Mouse (Mus musculus): ENCODE data around the gene Defb21. TPM values are rescaled to one million over a fixed set of nuclear protein-coding genes. Genes with fewer than 3 reads are reported as not detected.

Gene Defb21
- polyA plus RNA-seq, 1 experiment from 2014 or later = not detected

DNA sequence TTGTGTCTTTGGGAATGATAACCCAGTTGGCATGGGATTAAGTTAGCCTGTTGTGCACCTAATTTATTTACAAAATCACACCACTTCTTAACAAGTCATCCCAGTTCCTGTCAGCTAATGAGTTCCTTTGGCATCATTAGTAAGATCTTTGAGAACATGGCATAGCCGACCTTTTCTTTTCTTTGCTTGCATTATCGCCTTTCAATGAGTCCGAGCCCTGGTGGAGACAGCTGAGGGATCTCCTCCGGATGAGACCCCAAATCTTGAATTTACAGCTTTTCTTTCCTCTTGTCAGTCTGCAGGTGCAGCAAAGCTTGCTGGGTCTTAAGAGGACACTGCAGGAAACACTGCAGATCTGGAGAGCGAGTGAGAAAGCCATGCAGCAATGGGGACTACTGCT, 3.5 kb upstream of the Defb21 start, which contains the start of gene Gm17416:
Gm17416 (plus strand) TSS at position 301 of the 400 bp plus-strand sequence.
- WGBS = 92% methylated on average over 5 of the region's 5 CpGs
- Histone ChIP-seq H3K4me3 (ENCODE audit: low read depth, low read length) (no peak within 1 kb of the TSS), H3K9ac (ENCODE audit: low read length) (no peak within 1 kb of the TSS), H3K27me3 (ENCODE audit: control insufficient read depth, insufficient read depth, low read length) (no peaks in the 10 kb centered on the region), H3K4me1 (ENCODE audit: control insufficient read depth, insufficient read depth, low read length) (no peaks in the 10 kb centered on the region), H3K9me3 (ENCODE audit: control insufficient read depth, low read length) (no peaks in the 10 kb centered on the region), H3K4me2 (no peak within 1 kb of the TSS), H3K27ac (ENCODE audit: low read depth, low read length) (no peak within 1 kb of the TSS), H3K36me3 (ENCODE audit: control insufficient read depth, insufficient read depth, low read length) (no peaks in the 10 kb centered on the region)
- ATAC-seq (ENCODE audit: low FRiP score) (no peak), DNase-seq (ENCODE audit: low spot score, missing footprints) (no peak)

DNA sequence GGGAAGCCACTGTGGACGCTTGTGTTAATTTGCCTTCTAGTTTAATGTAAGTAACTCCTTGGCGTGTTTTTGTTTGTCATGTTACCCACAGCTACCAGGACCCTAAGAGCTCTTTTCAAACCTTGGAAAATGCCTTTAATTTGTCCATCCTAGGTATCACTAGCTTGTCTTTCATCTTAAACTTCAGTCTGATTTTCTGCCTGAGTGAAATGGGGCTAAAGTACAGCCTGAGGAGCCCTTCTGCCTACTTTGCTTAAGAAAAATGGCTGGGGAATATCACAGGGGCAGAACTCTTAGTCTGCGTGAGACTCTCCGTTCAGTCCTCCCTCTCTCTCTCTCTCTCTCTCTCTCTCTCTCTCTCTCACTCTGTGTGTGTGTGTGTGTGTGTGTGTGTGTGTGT, 2.7 kb upstream of the Defb21 start:
- no peak for DNase-seq (ENCODE audit: low spot score, missing footprints)
- WGBS = 82% methylated on average over 4 of the region's 4 CpGs
- Histone ChIP-seq H3K27me3 (ENCODE audit: control insufficient read depth, insufficient read depth, low read length) (no peaks in the 10 kb centered on the region), H3K4me3 (ENCODE audit: low read depth, low read length) (no peak overlapping the region), H3K4me2 (no peak overlapping the region), H3K27ac (ENCODE audit: low read depth, low read length) (no peak overlapping the region), H3K9me3 (ENCODE audit: control insufficient read depth, low read length) (no peaks in the 10 kb centered on the region), H3K36me3 (ENCODE audit: control insufficient read depth, insufficient read depth, low read length) (no peaks in the 10 kb centered on the region), H3K9ac (ENCODE audit: low read length) (no peak overlapping the region), H3K4me1 (ENCODE audit: control insufficient read depth, insufficient read depth, low read length) (no peaks in the 10 kb centered on the region)
- no peak for ATAC-seq (ENCODE audit: low FRiP score)

DNA sequence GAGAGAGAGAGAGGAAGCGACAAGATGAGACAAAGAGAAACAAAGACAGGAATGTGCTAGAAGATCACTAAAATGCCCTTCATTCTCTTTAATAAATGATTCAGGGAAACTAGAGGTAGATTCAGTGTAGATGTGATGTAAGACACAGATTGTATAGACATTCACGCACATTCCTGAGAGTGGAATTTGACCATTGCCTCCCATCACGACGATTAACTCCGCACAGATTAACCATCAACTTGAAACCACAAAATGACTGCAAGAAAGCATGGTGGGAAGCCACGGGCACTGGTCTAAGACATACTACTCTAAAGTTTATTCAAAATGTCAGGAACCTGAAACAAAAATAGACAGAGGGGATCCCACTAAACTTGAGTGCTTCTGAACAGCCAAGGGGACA, 2.2 kb upstream of the Defb21 start:
- H3K9ac ChIP-seq (ENCODE audit: low read length) = no peak overlapping the region
- no peaks in the 10 kb centered on the region for H3K36me3 ChIP-seq (ENCODE audit: control insufficient read depth, insufficient read depth, low read length)
- no peak overlapping the region for H3K4me3 ChIP-seq (ENCODE audit: low read depth, low read length)
- no peaks in the 10 kb centered on the region for H3K4me1 ChIP-seq (ENCODE audit: control insufficient read depth, insufficient read depth, low read length)
- H3K9me3 ChIP-seq (ENCODE audit: control insufficient read depth, low read length) = no peaks in the 10 kb centered on the region
- no peak for DNase-seq (ENCODE audit: low spot score, missing footprints)
- H3K4me2 ChIP-seq = no peak overlapping the region
- ATAC-seq (ENCODE audit: low FRiP score) = no peak
- no peaks in the 10 kb centered on the region for H3K27me3 ChIP-seq (ENCODE audit: control insufficient read depth, insufficient read depth, low read length)
- H3K27ac ChIP-seq (ENCODE audit: low read depth, low read length) = no peak overlapping the region
- 84% methylated on average over 6 of the region's 6 CpGs for WGBS

DNA sequence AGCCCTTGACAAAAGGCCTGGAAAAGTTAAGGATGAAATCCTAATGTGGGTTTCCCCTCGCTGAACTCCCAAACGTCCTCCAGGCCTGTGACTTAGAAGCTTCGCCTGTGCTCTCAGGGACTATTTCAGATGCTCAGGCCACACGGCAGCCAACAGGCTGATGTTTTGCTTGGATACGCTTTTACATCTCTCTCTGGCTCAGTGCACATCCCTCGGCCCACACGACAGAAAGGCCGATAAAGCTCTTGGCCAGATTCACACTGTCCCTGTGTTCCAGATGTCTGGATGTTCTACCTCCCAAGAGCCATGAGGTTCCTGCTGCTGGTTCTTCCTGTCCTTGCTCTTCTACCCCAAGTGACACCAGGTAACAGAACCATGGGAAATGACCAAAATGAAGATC, 940 bp downstream of the Defb21 start:
- H3K4me1 ChIP-seq (ENCODE audit: control insufficient read depth, insufficient read depth, low read length) = no peaks in the 10 kb centered on the region
- ATAC-seq (ENCODE audit: low FRiP score) = no peak
- DNase-seq (ENCODE audit: low spot score, missing footprints) = no peak
- no peaks in the 10 kb centered on the region for H3K9me3 ChIP-seq (ENCODE audit: control insufficient read depth, low read length)
- H3K36me3 ChIP-seq (ENCODE audit: control insufficient read depth, insufficient read depth, low read length) = no peaks in the 10 kb centered on the region
- no peak overlapping the region for H3K9ac ChIP-seq (ENCODE audit: low read length)
- H3K4me3 ChIP-seq (ENCODE audit: low read depth, low read length) = no peak overlapping the region
- no peaks in the 10 kb centered on the region for H3K27me3 ChIP-seq (ENCODE audit: control insufficient read depth, insufficient read depth, low read length)
- WGBS = 94% methylated on average over 8 of the region's 8 CpGs
- H3K4me2 ChIP-seq = no peak overlapping the region
- no peak overlapping the region for H3K27ac ChIP-seq (ENCODE audit: low read depth, low read length)

DNA sequence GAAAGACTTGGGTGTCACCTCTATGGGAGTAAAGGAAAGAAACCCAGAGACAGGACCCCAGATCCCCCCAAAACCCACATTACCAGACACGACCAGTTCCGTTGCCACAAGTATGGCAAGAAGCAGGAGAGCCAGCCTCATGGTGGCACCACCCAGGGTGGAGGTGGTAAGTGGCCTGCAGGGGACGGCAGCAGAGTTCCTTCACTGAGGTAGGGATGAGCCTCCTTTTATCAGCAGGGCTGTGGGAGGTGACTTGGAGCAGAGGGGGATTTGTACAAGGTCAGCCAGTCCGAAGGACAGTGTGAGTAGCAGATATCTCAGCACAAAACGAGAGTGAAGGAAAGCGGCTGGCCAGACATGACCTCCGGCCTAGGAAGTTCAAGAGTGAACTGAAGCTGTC, 7.6 kb downstream of the Defb21 start, which contains the start of gene Defb19:
Defb19 (minus strand) TSS at position 206 of the 400 bp plus-strand sequence.
- no peak for DNase-seq (ENCODE audit: low spot score, missing footprints)
- no peak for ATAC-seq (ENCODE audit: low FRiP score)
- 76% methylated on average over 7 of the region's 7 CpGs for WGBS
- H3K4me2 ChIP-seq = no peak within 1 kb of the TSS
- no peaks in the 10 kb centered on the region for H3K4me1 ChIP-seq (ENCODE audit: control insufficient read depth, insufficient read depth, low read length)
- no peak within 1 kb of the TSS for H3K4me3 ChIP-seq (ENCODE audit: low read depth, low read length)
- H3K27me3 ChIP-seq (ENCODE audit: control insufficient read depth, insufficient read depth, low read length) = no peaks in the 10 kb centered on the region
- no peaks in the 10 kb centered on the region for H3K36me3 ChIP-seq (ENCODE audit: control insufficient read depth, insufficient read depth, low read length)
- no peaks in the 10 kb centered on the region for H3K9me3 ChIP-seq (ENCODE audit: control insufficient read depth, low read length)
- H3K27ac ChIP-seq (ENCODE audit: low read depth, low read length) = no peak within 1 kb of the TSS
- no peak within 1 kb of the TSS for H3K9ac ChIP-seq (ENCODE audit: low read length)

DNA sequence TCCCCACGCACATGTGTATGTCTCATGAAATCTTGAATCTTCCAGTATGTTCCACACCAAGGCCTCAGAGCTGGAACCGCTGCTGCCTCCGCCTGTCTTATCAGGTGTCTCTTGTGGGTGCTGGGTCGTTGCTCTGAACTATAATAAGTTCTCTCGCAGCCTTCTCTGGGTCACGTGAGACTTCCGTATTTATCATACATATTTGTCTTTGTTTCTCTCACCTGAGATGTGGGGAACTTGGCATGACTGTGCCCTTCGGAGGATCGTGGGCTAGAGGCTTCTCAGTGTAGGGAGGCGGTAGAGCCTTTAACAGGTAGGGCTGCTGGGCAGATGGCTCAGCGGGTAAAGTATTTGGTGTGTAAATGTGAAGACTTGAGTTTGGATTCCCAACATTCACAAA, 8.1 kb downstream of the Defb21 start:
- Histone ChIP-seq H3K36me3 (ENCODE audit: control insufficient read depth, insufficient read depth, low read length) (no peaks in the 10 kb centered on the region), H3K4me3 (ENCODE audit: low read depth, low read length) (no peak overlapping the region), H3K27me3 (ENCODE audit: control insufficient read depth, insufficient read depth, low read length) (no peaks in the 10 kb centered on the region), H3K4me2 (no peak overlapping the region), H3K9ac (ENCODE audit: low read length) (no peak overlapping the region), H3K9me3 (ENCODE audit: control insufficient read depth, low read length) (no peaks in the 10 kb centered on the region), H3K27ac (ENCODE audit: low read depth, low read length) (no peak overlapping the region), H3K4me1 (ENCODE audit: control insufficient read depth, insufficient read depth, low read length) (no peaks in the 10 kb centered on the region)
- no peak for ATAC-seq (ENCODE audit: low FRiP score)
- WGBS = 92% methylated on average over 11 of the region's 11 CpGs
- DNase-seq (ENCODE audit: low spot score, missing footprints) = no peak

DNA sequence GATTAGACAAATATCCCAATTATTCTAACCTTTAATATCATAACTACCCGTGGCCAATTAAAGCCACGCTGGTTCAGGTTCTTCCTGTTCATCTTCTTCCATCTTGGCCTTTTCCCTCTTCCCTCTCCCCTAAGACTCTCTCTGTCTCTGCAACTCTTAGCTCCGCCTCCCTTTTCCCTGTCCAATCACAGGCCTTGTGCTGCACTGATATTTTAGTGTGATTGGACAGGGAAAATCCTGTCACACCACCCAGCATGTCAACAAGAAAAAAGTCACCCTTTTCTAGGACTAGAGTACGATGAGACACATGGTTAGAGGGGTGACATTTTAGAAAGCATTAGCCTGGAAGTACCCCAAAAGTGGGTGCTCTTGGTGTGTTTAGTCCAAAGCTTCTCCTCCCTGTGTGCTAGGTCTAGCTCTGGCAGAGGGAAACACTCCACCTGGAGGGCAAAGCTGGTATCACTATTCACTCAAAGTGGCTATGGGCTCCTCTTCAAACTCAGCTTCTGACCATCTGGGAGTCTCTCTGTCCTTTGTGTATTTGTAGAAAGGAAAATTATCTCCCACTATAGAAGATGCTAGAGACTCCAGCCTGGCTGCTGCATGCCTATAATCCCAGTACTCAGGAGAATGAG, 14.5 kb downstream of the Defb21 start:
- H3K4me1 ChIP-seq (ENCODE audit: control insufficient read depth, insufficient read depth, low read length) = no peaks in the 10 kb centered on the region
- 71% methylated on average over 4 of the region's 4 CpGs for WGBS
- no peaks in the 10 kb centered on the region for H3K36me3 ChIP-seq (ENCODE audit: control insufficient read depth, insufficient read depth, low read length)
- H3K27ac ChIP-seq (ENCODE audit: low read depth, low read length) = no peak overlapping the region
- H3K4me3 ChIP-seq (ENCODE audit: low read depth, low read length) = no peak overlapping the region
- no peak overlapping the region for H3K9ac ChIP-seq (ENCODE audit: low read length)
- no peaks in the 10 kb centered on the region for H3K27me3 ChIP-seq (ENCODE audit: control insufficient read depth, insufficient read depth, low read length)
- no peak for ATAC-seq (ENCODE audit: low FRiP score)
- no peak overlapping the region for H3K4me2 ChIP-seq
- DNase-seq (ENCODE audit: low spot score, missing footprints) = peak; percentile 87
- H3K9me3 ChIP-seq (ENCODE audit: control insufficient read depth, low read length) = no peaks in the 10 kb centered on the region

DNA sequence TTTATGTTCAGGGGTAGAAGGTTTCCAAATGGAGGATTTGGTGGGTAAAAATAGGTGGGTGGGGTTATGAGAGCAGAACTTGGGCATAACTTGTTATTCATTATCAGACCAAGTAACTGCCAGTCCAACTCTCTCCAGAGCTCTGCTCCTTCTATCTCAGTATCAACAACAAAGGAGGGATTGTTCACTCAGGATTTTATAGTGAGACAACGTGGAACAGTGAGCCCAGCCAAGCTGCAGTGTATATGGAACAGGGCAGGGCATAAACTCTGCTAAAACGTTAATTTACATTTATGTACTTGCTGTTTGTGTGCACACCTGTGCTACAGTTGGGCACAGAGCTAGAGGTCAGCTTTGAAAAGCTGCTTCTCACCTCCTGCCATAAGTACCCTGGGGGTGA, 15.9 kb downstream of the Defb21 start:
- Histone ChIP-seq H3K27me3 (ENCODE audit: control insufficient read depth, insufficient read depth, low read length) (no peaks in the 10 kb centered on the region), H3K27ac (ENCODE audit: low read depth, low read length) (no peak overlapping the region), H3K4me2 (no peak overlapping the region), H3K4me3 (ENCODE audit: low read depth, low read length) (no peak overlapping the region), H3K9me3 (ENCODE audit: control insufficient read depth, low read length) (no peaks in the 10 kb centered on the region), H3K36me3 (ENCODE audit: control insufficient read depth, insufficient read depth, low read length) (no peaks in the 10 kb centered on the region), H3K4me1 (ENCODE audit: control insufficient read depth, insufficient read depth, low read length) (no peaks in the 10 kb centered on the region), H3K9ac (ENCODE audit: low read length) (no peak overlapping the region)
- ATAC-seq (ENCODE audit: low FRiP score) = no peak
- peak; percentile 37 for DNase-seq (ENCODE audit: low spot score, missing footprints)
- WGBS = 66% methylated on average over 2 of the region's 2 CpGs

DNA sequence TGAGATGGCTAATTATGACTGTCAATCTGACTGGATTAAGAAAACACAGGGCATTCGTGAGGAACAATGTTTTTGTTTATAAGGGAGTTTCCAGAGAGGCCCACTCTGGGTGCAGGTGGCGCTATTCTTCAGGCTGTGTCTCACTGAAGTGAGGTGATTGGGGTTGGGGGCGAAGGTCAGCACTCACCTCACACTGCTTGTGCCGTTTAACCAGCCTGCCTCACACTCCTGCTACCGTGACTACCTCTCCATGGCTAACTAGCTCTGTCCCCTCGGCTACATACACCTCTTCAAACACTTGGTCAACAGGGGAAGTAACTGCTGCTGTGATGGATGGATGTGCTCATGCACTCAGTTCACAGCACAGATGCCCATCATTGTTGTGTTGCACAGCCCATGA, 16.5 kb downstream of the Defb21 start:
- 51% methylated on average over 6 of the region's 6 CpGs for WGBS
- Histone ChIP-seq H3K9me3 (ENCODE audit: control insufficient read depth, low read length) (no peaks in the 10 kb centered on the region), H3K27ac (ENCODE audit: low read depth, low read length) (no peak overlapping the region), H3K4me3 (ENCODE audit: low read depth, low read length) (no peak overlapping the region), H3K9ac (ENCODE audit: low read length) (no peak overlapping the region), H3K27me3 (ENCODE audit: control insufficient read depth, insufficient read depth, low read length) (no peaks in the 10 kb centered on the region), H3K36me3 (ENCODE audit: control insufficient read depth, insufficient read depth, low read length) (no peaks in the 10 kb centered on the region), H3K4me1 (ENCODE audit: control insufficient read depth, insufficient read depth, low read length) (no peaks in the 10 kb centered on the region), H3K4me2 (no peak overlapping the region)
- peak; percentile 62 for DNase-seq (ENCODE audit: low spot score, missing footprints)
- no peak for ATAC-seq (ENCODE audit: low FRiP score)
